Mouse (Mus musculus): ENCODE results near the gene 0610009B22Rik.

GRCm38 (mm10) chr11:51650691-51651515 lies 37.8 kb downstream of the 0610009B22Rik start, which contains the start of the genes N4bp3 and D930048N14Rik:
- TF ChIP-seq POLR2A (IDR thresholded peaks at IDR 0.05; ENCODE audit: low read depth, low read length): no peak
- TF ChIP-seq CTCF (conservative IDR thresholded peaks at IDR 0.05; ENCODE audit: insufficient read depth, insufficient read length, low read depth, low read length): no peak
